In the genomic region with DNA sequence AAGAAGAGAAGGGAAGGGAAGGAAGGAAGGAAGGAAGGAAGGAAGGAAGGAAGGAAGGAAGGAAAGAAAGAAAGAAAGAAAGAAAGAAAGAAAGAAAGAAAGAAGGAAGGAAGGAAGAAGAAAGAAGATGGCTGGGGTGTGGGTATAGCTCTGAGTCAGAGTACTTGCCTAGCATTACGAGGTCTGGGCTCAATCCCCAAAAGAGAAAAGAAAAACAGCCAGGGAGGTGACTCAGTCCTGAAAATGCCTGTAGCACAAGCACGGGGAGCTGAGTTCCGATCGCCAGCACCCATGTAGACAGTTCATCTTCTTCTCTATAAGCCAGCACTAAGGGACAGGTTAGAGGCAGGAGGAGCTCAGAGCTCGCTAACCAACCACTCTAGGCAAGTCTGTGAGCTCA, we compare ENCODE assay signal across 19 mouse cellular contexts. TPM values are rescaled to one million over a fixed set of nuclear protein-coding genes. Genes with fewer than 3 reads are reported as not detected.
DNase-seq lines count a peak whose midpoint lies in the region; TF ChIP-seq lines count a peak whose summit lies in the region.
"Had no signal": no experiment of that assay in that cellular context is flagged by ENCODE, and none has a peak within 500 bp of the region (broad histone marks: within the 10 kb centered on the region; RNA-seq: fewer than 3 reads in every experiment).

No protein-coding gene starts in this region.

- no peak overlapping the region for H3K4me3 ChIP-seq in left cerebral cortex, adult 2 months
- H3K4me3 ChIP-seq: embryonic facial prominence, embryonic 13.5 days; embryonic facial prominence, embryonic 15.5 days; erythroblast, embryonic 14.5 days; forebrain, embryonic 10.5 days; forebrain, embryonic 12.5 days had no signal

- intact Hi-C loops in left cerebral cortex, adult 2 months (cut with DNase I), result no loop called here
- intact Hi-C loops in left cerebral cortex, postnatal 4 days (cut with DNase I), result no loop called here

- no peak for DNase-seq in left cerebral cortex, adult 2 months (ENCODE audit: extremely low spot score in 1 of 2, low spot score in 2 of 2)
- no peak for DNase-seq in left cerebral cortex, postnatal 4 days
- peak; percentile 63 for DNase-seq in 3T3-L1 (ENCODE audit: low read depth, low spot score)
- DNase-seq in brain, adult 2 months (ENCODE audit: low read depth, low spot score), result peak; percentile 58
- DNase-seq in cerebellum, adult 11-12 months, result no peak
- no peak for DNase-seq in adrenal gland, postnatal 25 days
- DNase-seq: adrenal gland, adult 8-10 months; adrenal gland, postnatal 14 days; cerebellum, adult 11 months; cerebellum, adult 2 months; cerebellum, adult 9-10 months; cerebellum, postnatal 10 days; cerebellum, postnatal 25 days had no signal

- H3K27ac ChIP-seq in left cerebral cortex, adult 2 months, result peak overlapping the region; percentile 75
- H3K27ac ChIP-seq: embryonic facial prominence, embryonic 13.5 days; embryonic facial prominence, embryonic 15.5 days; forebrain, embryonic 10.5 days; forebrain, embryonic 12.5 days had no signal

- no peak for TF ChIP-seq CTCF in left cerebral cortex, adult 2 months (IDR thresholded peaks at IDR 0.05)

RNA-seq across cellular contexts. Expression of gene Sun1, which starts 10.7 kb away (rescaled TPM):
- 100 to 1,000 TPM; 135 to 147 TPM for total RNA-seq in left cerebral cortex, adult 2 months (2021)
- 10 to 100 TPM; 77.1 to 81.6 TPM for total RNA-seq in left cerebral cortex, postnatal 4 days (2021)
- total RNA-seq in adrenal gland, postnatal 25 days (2021), result 87.9 and 109 TPM in 2 replicates

RNA-seq across cellular contexts. Expression of gene Dnaaf5, which starts 39.7 kb away (rescaled TPM):
- 1 to 10 TPM; 7.4 to 8.2 TPM for total RNA-seq in left cerebral cortex, adult 2 months (2021)
- total RNA-seq in left cerebral cortex, postnatal 4 days (2021), result 10 to 100 TPM in 1 of 2 experiments, 1 to 10 TPM in 1; 7.8 to 11.4 TPM
- 20.7 and 25.3 TPM in 2 replicates for total RNA-seq in adrenal gland, postnatal 25 days (2021)

RNA-seq across cellular contexts. Expression of gene Prkar1b, which starts 39.9 kb away (rescaled TPM):
- total RNA-seq in left cerebral cortex, adult 2 months (2021), result 100 to 1,000 TPM; 767 to 781 TPM
- 100 to 1,000 TPM; 366 to 388 TPM for total RNA-seq in left cerebral cortex, postnatal 4 days (2021)
- 20.9 and 28.5 TPM in 2 replicates for total RNA-seq in adrenal gland, postnatal 25 days (2021)
- total RNA-seq: MEL had no signal

Comparison
In these comparisons a context has a peak if more than half of its experiments do, and no peak if none do; other contexts are left out.
1. DNase-seq: peak in 3T3-L1 (single experiment) and brain, adult 2 months (single experiment); none in left cerebral cortex, adult 2 months (0 of 2), left cerebral cortex, postnatal 4 days (single experiment), cerebellum, adult 11-12 months (single experiment) and adrenal gland, postnatal 25 days (single experiment).
2. RNA of gene Prkar1b, which starts 39.9 kb away (total RNA-seq): 767 to 781 TPM in left cerebral cortex, adult 2 months and 366 to 388 TPM in left cerebral cortex, postnatal 4 days; 20.9 to 28.5 TPM in adrenal gland, postnatal 25 days; every median in the first group is over 10 times any median in the second.